Mouse (Mus musculus): ENCODE data around the gene Dnaaf1.

Dnaaf1 gene

GRCm38 (mm10) chr8:119574437-119575365 lies at the start of gene Dnaaf1, which contains the start of gene Hsdl1:
Gene Dnaaf1 (plus strand): TSS chr8:119575235.
Gene Hsdl1 (minus strand): TSS chr8:119575183.
- peak; percentile 95 for DNase-seq (ENCODE audit: low read depth)

- DNase-seq (ENCODE audit: low read depth): no peak
These were observed 46.3 kb upstream of the Dnaaf1 start for GRCm38 (mm10) chr8:119528762-119529161.

GRCm38 (mm10) chr8:119530937-119531336 lies 44.1 kb upstream of the Dnaaf1 start:
- no peak for DNase-seq (ENCODE audit: low read depth)

GRCm38 (mm10) chr8:119531397-119531796 lies 43.6 kb upstream of the Dnaaf1 start:
- DNase-seq (ENCODE audit: low read depth): no peak

GRCm38 (mm10) chr8:119531973-119532372 lies 43.1 kb upstream of the Dnaaf1 start:
- no peak for DNase-seq (ENCODE audit: low read depth)

GRCm38 (mm10) chr8:119544606-119545005 lies 30.4 kb upstream of the Dnaaf1 start:
- no peak for DNase-seq (ENCODE audit: low read depth)

GRCm38 (mm10) chr8:119545180-119545579 lies 29.9 kb upstream of the Dnaaf1 start:
- DNase-seq (ENCODE audit: low read depth): peak; percentile 54

- peak; percentile 60 for DNase-seq (ENCODE audit: low read depth)
These were observed 29.2 kb upstream of the Dnaaf1 start for GRCm38 (mm10) chr8:119545791-119546190.

- peak; percentile 46 for DNase-seq (ENCODE audit: low read depth)
These were observed 27.9 kb upstream of the Dnaaf1 start for GRCm38 (mm10) chr8:119547019-119547691.

- DNase-seq (ENCODE audit: low read depth): no peak
These were observed 26.4 kb upstream of the Dnaaf1 start for GRCm38 (mm10) chr8:119548560-119549113.

GRCm38 (mm10) chr8:119552967-119553366 lies 22.1 kb upstream of the Dnaaf1 start:
- no peak for DNase-seq (ENCODE audit: low read depth)

GRCm38 (mm10) chr8:119555861-119556260 lies 19.2 kb upstream of the Dnaaf1 start:
- no peak for DNase-seq (ENCODE audit: low read depth)

GRCm38 (mm10) chr8:119557132-119557531 lies 17.9 kb upstream of the Dnaaf1 start:
- no peak for DNase-seq (ENCODE audit: low read depth)

GRCm38 (mm10) chr8:119557821-119558602 lies 17.0 kb upstream of the Dnaaf1 start:
- no peak for DNase-seq (ENCODE audit: low read depth)

GRCm38 (mm10) chr8:119558603-119559401 lies 16.2 kb upstream of the Dnaaf1 start, which contains the start of gene Mbtps1:
Gene Mbtps1 (minus strand): TSS chr8:119558735.
- peak; percentile 99 for DNase-seq (ENCODE audit: low read depth)

- DNase-seq (ENCODE audit: low read depth): no peak
These were observed 15.7 kb upstream of the Dnaaf1 start for GRCm38 (mm10) chr8:119559402-119559720.

- DNase-seq (ENCODE audit: low read depth): no peak
These were observed 11.2 kb upstream of the Dnaaf1 start for GRCm38 (mm10) chr8:119563849-119564251.

- DNase-seq (ENCODE audit: low read depth): no peak
These were observed 8.7 kb upstream of the Dnaaf1 start for GRCm38 (mm10) chr8:119566367-119566766.

- no peak for DNase-seq (ENCODE audit: low read depth)
These were observed 6.8 kb upstream of the Dnaaf1 start for GRCm38 (mm10) chr8:119568251-119568650.

GRCm38 (mm10) chr8:119568951-119569350 lies 6.1 kb upstream of the Dnaaf1 start:
- DNase-seq (ENCODE audit: low read depth): no peak

GRCm38 (mm10) chr8:119569881-119570280 lies 5.2 kb upstream of the Dnaaf1 start:
- peak; percentile 88 for DNase-seq (ENCODE audit: low read depth)
